In the genomic region with DNA sequence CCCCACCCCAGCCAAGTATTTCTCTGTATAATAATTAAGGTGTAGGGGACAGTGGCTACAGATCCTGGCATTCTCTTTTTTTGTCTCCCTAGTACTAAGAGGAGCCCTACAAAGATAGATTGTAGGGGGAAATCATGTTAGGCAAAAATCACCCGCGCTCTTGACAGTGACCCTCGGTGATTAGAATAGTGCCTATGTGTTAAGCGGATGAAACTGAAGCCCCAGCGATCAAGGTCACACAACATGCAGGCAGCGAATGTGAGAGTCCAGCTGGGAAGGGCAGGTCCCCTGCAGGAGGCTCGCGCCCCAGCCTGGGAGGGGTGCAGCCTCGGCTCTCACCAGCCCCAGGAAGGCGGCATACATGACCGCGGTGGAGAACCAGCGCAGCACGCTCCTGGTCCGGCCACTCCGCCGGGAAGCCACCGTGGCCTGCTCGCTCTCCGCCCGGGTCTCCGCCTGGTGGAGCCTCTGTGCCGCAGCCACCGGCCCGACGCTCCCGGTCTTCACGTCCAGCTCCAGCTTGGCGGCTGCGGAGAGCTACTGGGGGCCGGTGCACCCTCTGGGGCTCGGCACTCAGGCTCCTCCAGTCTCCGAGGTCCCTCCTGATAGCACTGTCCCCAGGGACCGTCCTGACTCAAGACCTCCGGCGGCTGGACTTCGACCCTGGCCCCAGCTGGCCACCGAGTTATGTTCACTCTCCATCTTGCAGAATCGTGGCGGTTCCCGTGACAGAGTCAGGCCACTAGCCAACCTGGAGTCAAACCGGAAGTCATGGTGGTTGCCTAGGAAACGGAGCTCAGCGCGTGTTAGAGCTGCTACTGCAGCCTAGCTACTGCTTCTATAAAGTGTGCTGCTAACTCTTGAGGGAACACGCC, we compare ENCODE assay signal across 7 mouse cellular contexts. TPM values are rescaled to one million over a fixed set of nuclear protein-coding genes. Genes with fewer than 3 reads are reported as not detected.
DNase-seq lines count a peak whose midpoint lies in the region; ATAC-seq and TF ChIP-seq lines count a peak whose summit lies in the region.

A gene (minus strand): TSS at position 715 of the 875 bp plus-strand sequence.

- no peak within 1 kb of the TSS; the same call in 1 of the 2 replicates for H3K27ac ChIP-seq in embryonic facial prominence, embryonic 12.5 days
- peak within 1 kb of the TSS; percentile 87 for H3K27ac ChIP-seq in limb, embryonic 10.5 days
- peak within 1 kb of the TSS; percentile 74 for H3K27ac ChIP-seq in midbrain, embryonic 12.5 days (replicated peaks)
- H3K27ac ChIP-seq in small intestine, adult 2 months (ENCODE audit: insufficient read depth, low read depth, low read length) = no peak within 1 kb of the TSS

- H3K36me3 ChIP-seq in embryonic facial prominence, embryonic 12.5 days = no peaks in the 10 kb centered on the region
- H3K36me3 ChIP-seq in limb, embryonic 10.5 days = no peaks in the 10 kb centered on the region
- no peaks in the 10 kb centered on the region for H3K36me3 ChIP-seq in midbrain, embryonic 12.5 days
- no peaks in the 10 kb centered on the region for H3K36me3 ChIP-seq in small intestine, adult 2 months (ENCODE audit: control insufficient read depth, insufficient read depth, low read length)

- peaks cover 10% of the 10 kb centered on the region for H3K4me1 ChIP-seq in embryonic facial prominence, embryonic 12.5 days
- peaks cover 27% of the 10 kb centered on the region for H3K4me1 ChIP-seq in limb, embryonic 10.5 days
- peaks cover 15% of the 10 kb centered on the region for H3K4me1 ChIP-seq in midbrain, embryonic 12.5 days
- H3K4me1 ChIP-seq in small intestine, adult 2 months (ENCODE audit: control insufficient read depth, insufficient read depth, insufficient read length, low read length) = no peaks in the 10 kb centered on the region; the same call in 1 of the 2 replicates

- H3K27me3 ChIP-seq in embryonic facial prominence, embryonic 12.5 days = no peaks in the 10 kb centered on the region; the same call in 1 of the 2 replicates
- peaks cover 18% of the 10 kb centered on the region for H3K27me3 ChIP-seq in limb, embryonic 10.5 days (ENCODE audit: low read depth, poor library complexity, severe bottlenecking)
- peaks cover 12% of the 10 kb centered on the region for H3K27me3 ChIP-seq in midbrain, embryonic 12.5 days
- H3K27me3 ChIP-seq in small intestine, adult 2 months (ENCODE audit: control insufficient read depth, insufficient read depth, low read length) = 0 out of 2 replicates have a peak, but pooled peaks cover 2% of the 10 kb centered on the region

- TF ChIP-seq POLR2A in small intestine, adult 2 months (IDR thresholded peaks at IDR 0.05; ENCODE audit: low read depth, low read length) = no peak

- peak within 1 kb of the TSS; percentile 96 for H3K4me2 ChIP-seq in embryonic facial prominence, embryonic 12.5 days (replicated peaks)
- H3K4me2 ChIP-seq in midbrain, embryonic 12.5 days (replicated peaks) = peak within 1 kb of the TSS; percentile 66

- no peaks in the 10 kb centered on the region for H3K9me3 ChIP-seq in embryonic facial prominence, embryonic 12.5 days
- H3K9me3 ChIP-seq in limb, embryonic 10.5 days (replicated peaks) = no peaks in the 10 kb centered on the region
- 0 out of 2 replicates have a peak, but pooled peaks cover 6% of the 10 kb centered on the region for H3K9me3 ChIP-seq in midbrain, embryonic 12.5 days

- peak; percentile 79 for DNase-seq in adrenal gland, postnatal 25 days
- DNase-seq in heart, adult 18-20 months = peak; percentile 89 to 91
- peak; percentile 94 for DNase-seq in kidney, adult 18-20 months
- DNase-seq in limb, embryonic 10.5 days (ENCODE audit: low spot score) = peak; percentile 94

- no peak for TF ChIP-seq CTCF in small intestine, adult 2 months (IDR thresholded peaks at IDR 0.05; ENCODE audit: extremely low read depth, insufficient read length, insufficient replicate concordance, low read depth, low read length)

- H3K4me3 ChIP-seq in embryonic facial prominence, embryonic 12.5 days = peak within 1 kb of the TSS; percentile 63
- peak within 1 kb of the TSS; percentile 67 for H3K4me3 ChIP-seq in limb, embryonic 10.5 days
- peak within 1 kb of the TSS; percentile 56 for H3K4me3 ChIP-seq in midbrain, embryonic 12.5 days
- peak within 1 kb of the TSS; percentile 70 for H3K4me3 ChIP-seq in small intestine, adult 2 months (ENCODE audit: low read depth, low read length)

- peak within 1 kb of the TSS; percentile 63 for H3K9ac ChIP-seq in embryonic facial prominence, embryonic 12.5 days
- H3K9ac ChIP-seq in midbrain, embryonic 12.5 days (replicated peaks) = peak within 1 kb of the TSS; percentile 46

- WGBS in embryonic facial prominence, embryonic 12.5 days = 1% methylated on average over 46 of the region's 46 CpGs
- 1% methylated on average over 46 of the region's 46 CpGs for WGBS in limb, embryonic 10.5 days
- WGBS in midbrain, embryonic 12.5 days = under 1% methylated on average over 46 of the region's 46 CpGs
- 2% methylated on average over 46 of the region's 46 CpGs for WGBS in small intestine, adult 2 months

- peak; percentile 87 for ATAC-seq in embryonic facial prominence, embryonic 12.5 days (ENCODE audit: insufficient number of reproducible peaks, insufficient read depth, low FRiP score, low TSS enrichment)
- peak; percentile 96 for ATAC-seq in midbrain, embryonic 12.5 days (ENCODE audit: low FRiP score, low read depth)

RNA-seq across cellular contexts. Expression of the gene that starts here (rescaled TPM):
- 2.8 TPM in 2 replicates for total RNA-seq in adrenal gland, postnatal 25 days (2021)
- 0.13 TPM in 1 of 2 replicates, not detected in the other for polyA plus RNA-seq in embryonic facial prominence, embryonic 12.5 days (2016; fragmentation: Nextera tagmentation; extraction: Ambion mirVana)
- total RNA-seq in heart, adult 18-20 months (2021) = 1 to 10 TPM; 1.9 to 2.9 TPM
- not detected in 2 replicates for polyA plus RNA-seq in limb, embryonic 10.5 days (2016; fragmentation: Nextera tagmentation; extraction: Ambion mirVana)
- polyA plus RNA-seq in midbrain, embryonic 12.5 days (2016; fragmentation: Nextera tagmentation; extraction: Ambion mirVana) = not detected in 2 replicates
- polyA plus RNA-seq in small intestine, adult 2 months (2012; rRNA removed) = 0.05 TPM in 1 of 2 replicates, not detected in the other

Comparison
In these comparisons a context has a peak if more than half of its experiments do, and no peak if none do; other contexts are left out.
1. Peak in ATAC-seq, H3K4me3 ChIP-seq, H3K9ac ChIP-seq and H3K4me2 ChIP-seq in embryonic facial prominence, embryonic 12.5 days; RNA of the gene not detected or under 1 TPM.
2. Peak in DNase-seq, H3K4me3 ChIP-seq and H3K27ac ChIP-seq in limb, embryonic 10.5 days; RNA of the gene not detected or under 1 TPM.
3. Peak in ATAC-seq, H3K4me3 ChIP-seq, H3K27ac ChIP-seq, H3K9ac ChIP-seq and H3K4me2 ChIP-seq in midbrain, embryonic 12.5 days; RNA of the gene not detected or under 1 TPM.